Mouse (Mus musculus) heart, embryonic 16.5 days (tissue): ENCODE measurements around the gene Fstl5. TPM values are rescaled to one million over a fixed set of nuclear protein-coding genes. Genes with fewer than 3 reads are reported as not detected.

Experiments
- ATAC-seq: fragments of 200-750 bp; cut with Nextera tagmentation; replicated peaks from 2 replicates; pipeline ENCODE4 v1.8.0; 2017; ENCODE audit warnings: moderate number of reproducible peaks; ENCODE audit not compliant: insufficient read depth, low FRiP score; ENCODE audit errors: extremely low read depth
- H3K27ac ChIP-seq: fragments of 300-500 bp; sonication (generic); 2 replicates; pipeline ENCODE4 v1.5.1; 2014; ENCODE audit warnings: mild to moderate bottlenecking, low read length, control low read depth, moderate library complexity
- H3K27me3 ChIP-seq: fragments of 300-500 bp; sonication (generic); 2 replicates; pipeline ENCODE4 v1.6.1; 2014; ENCODE audit warnings: low read length, mixed read lengths; ENCODE audit not compliant: control insufficient read depth, insufficient read depth
- H3K36me3 ChIP-seq: fragments of 300-500 bp; sonication (generic); 2 replicates; pipeline ENCODE4 v1.6.1; 2014; ENCODE audit not compliant: control insufficient read depth, insufficient read depth
- H3K4me1 ChIP-seq: fragments of 300-500 bp; sonication (generic); 2 replicates; pipeline ENCODE4 v1.6.1; 2014; ENCODE audit warnings: low read length, mixed read lengths; ENCODE audit not compliant: control insufficient read depth, insufficient read depth
- H3K4me2 ChIP-seq: fragments of 300-500 bp; sonication (generic); 2 replicates; pipeline ENCODE4 v1.6.1; 2014; ENCODE audit warnings: low read depth, mild to moderate bottlenecking, control low read depth, low read length
- H3K4me3 ChIP-seq: fragments of 300-500 bp; sonication (generic); 2 replicates; pipeline ENCODE4 v1.5.1; 2014; ENCODE audit warnings: mild to moderate bottlenecking, control low read depth, low read length
- H3K9ac ChIP-seq: fragments of 300-500 bp; sonication (generic); 2 replicates; pipeline ENCODE4 v1.6.1; 2014; ENCODE audit warnings: low read length, control low read depth
- H3K9me3 ChIP-seq: fragments of 300-500 bp; sonication (generic); replicated peaks from 2 replicates; pipeline ENCODE4 v1.6.1; 2016; ENCODE audit warnings: low read length; ENCODE audit not compliant: control insufficient read depth
- WGBS: fragments of 180-500 bp; shearing (Covaris S2); extraction: QIAGEN DNeasy Blood & Tissue Kit; methylation state at CpG from one replicate; pipeline ENCODE4 v1.1.7; 2014; 5-methylcytosine and 5-hydroxymethylcytosine counted together
- polyA plus RNA-seq: library from polyadenylated mRNA; unstranded; fragments of >200 nt; fragmentation: Nextera tagmentation; extraction: Ambion mirVana; gene quantifications from 2 replicates; pipeline ENCODE4 v1.2.1, GENCODE M21; 2015

Gene Fstl5
- polyA plus RNA-seq, 1 experiment from 2014 or later, result 0.05 TPM

DNA sequence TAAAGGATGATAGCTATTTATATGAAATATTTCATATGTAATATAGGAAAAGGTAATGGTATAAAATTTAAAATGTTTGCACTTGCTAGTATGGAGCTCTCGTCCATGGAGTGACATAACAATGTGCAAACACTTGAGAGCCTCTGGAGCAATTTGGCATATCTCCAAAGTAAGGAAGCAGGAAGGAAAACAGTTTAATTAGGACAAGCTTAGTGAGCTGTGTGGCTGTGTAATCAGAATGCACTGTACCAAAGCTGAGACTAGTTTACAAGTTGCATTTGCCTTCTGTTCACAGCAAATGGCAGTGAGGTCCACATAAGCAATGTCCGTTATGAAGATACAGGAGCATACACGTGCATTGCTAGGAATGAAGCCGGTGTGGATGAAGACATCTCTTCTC, 519.1 kb downstream of the Fstl5 start:
- H3K27me3 ChIP-seq, result no peaks in the 10 kb centered on the region
- no peak overlapping the region for H3K4me3 ChIP-seq
- no peak overlapping the region for H3K27ac ChIP-seq
- H3K4me1 ChIP-seq, result no peaks in the 10 kb centered on the region
- H3K36me3 ChIP-seq, result no peaks in the 10 kb centered on the region
- ATAC-seq, result no peak
- 55% methylated on average over 4 of the region's 4 CpGs for WGBS
- H3K9ac ChIP-seq, result no peak overlapping the region
- no peaks in the 10 kb centered on the region for H3K9me3 ChIP-seq
- no peak overlapping the region for H3K4me2 ChIP-seq

DNA sequence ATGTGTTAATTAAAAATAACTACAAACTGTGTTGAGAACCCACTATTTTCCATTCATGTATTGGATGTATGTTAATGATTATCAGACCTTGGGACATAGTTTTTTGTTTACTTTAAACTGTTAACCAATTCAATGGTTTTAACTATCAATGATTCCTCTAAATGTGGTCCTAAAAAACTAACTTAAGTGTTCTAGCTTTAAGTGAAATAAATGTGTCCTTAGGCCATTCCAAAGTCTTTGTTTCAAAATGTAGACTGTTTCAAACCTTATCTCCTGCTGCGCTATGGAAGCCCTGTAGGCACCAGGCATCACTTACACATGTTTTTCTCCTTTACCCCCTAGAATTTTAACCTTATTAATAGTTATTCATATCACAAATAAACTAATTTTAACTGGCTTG, 546.0 kb downstream of the Fstl5 start:
- Histone ChIP-seq H3K4me2 (no peak overlapping the region), H3K36me3 (no peaks in the 10 kb centered on the region), H3K27me3 (no peaks in the 10 kb centered on the region), H3K9ac (no peak overlapping the region), H3K4me3 (no peak overlapping the region), H3K9me3 (no peaks in the 10 kb centered on the region), H3K4me1 (no peaks in the 10 kb centered on the region), H3K27ac (no peak overlapping the region)
- WGBS, result 90% methylated on average over 1 of the region's 1 CpGs
- no peak for ATAC-seq

GRCm38 (mm10) chr3:76654243-76654642, 580.2 kb downstream of the Fstl5 start:
- ATAC-seq, result no peak
- Histone ChIP-seq H3K36me3 (no peaks in the 10 kb centered on the region), H3K9ac (no peak overlapping the region), H3K27ac (no peak overlapping the region), H3K4me2 (no peak overlapping the region), H3K4me3 (no peak overlapping the region), H3K27me3 (no peaks in the 10 kb centered on the region), H3K4me1 (no peaks in the 10 kb centered on the region), H3K9me3 (no peaks in the 10 kb centered on the region)
- 77% methylated on average over 1 of the region's 1 CpGs for WGBS

DNA sequence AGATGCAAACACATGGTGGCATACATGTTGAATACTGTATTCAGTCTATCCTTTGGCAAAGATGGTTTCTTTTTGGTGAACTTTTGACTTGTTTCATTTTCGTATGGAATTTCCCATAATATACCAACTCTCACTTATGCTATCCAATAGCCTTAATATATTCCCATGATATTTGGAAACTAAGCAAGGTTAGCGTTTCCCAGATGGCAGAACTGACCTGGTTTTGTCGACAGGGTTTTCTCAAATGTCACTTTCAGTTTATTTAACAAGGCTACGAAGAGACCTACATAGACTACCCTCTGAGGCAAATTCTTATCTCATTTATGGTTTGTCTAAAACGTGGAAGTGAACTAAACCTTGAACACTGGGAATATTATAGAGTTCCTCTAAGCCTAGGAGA, 596.8 kb downstream of the Fstl5 start:
- Histone ChIP-seq H3K27me3 (no peaks in the 10 kb centered on the region), H3K4me2 (no peak overlapping the region), H3K36me3 (no peaks in the 10 kb centered on the region), H3K9ac (no peak overlapping the region), H3K27ac (no peak overlapping the region), H3K4me3 (no peak overlapping the region), H3K9me3 (no peaks in the 10 kb centered on the region), H3K4me1 (no peaks in the 10 kb centered on the region)
- 57% methylated on average over 5 of the region's 5 CpGs for WGBS
- ATAC-seq, result no peak

GRCm38 (mm10) chr3:76676006-76676405, 601.9 kb downstream of the Fstl5 start:
- no peak overlapping the region for H3K9ac ChIP-seq
- WGBS, result 81% methylated on average over 3 of the region's 3 CpGs
- H3K4me3 ChIP-seq, result no peak overlapping the region

GRCm38 (mm10) chr3:76679853-76680545, 605.9 kb downstream of the Fstl5 start:
- H3K4me3 ChIP-seq, result no peak overlapping the region
- 68% methylated on average over 5 of the region's 5 CpGs for WGBS
- no peaks in the 10 kb centered on the region for H3K9me3 ChIP-seq
- no peaks in the 10 kb centered on the region for H3K4me1 ChIP-seq
- no peak overlapping the region for H3K4me2 ChIP-seq
- H3K36me3 ChIP-seq, result no peaks in the 10 kb centered on the region
- no peak for ATAC-seq
- no peak overlapping the region for H3K27ac ChIP-seq
- no peak overlapping the region for H3K9ac ChIP-seq
- H3K27me3 ChIP-seq, result no peaks in the 10 kb centered on the region

More at GRCm38 (mm10) chr3:76676006-76676405, 601.9 kb downstream of the Fstl5 start:
- Histone ChIP-seq H3K27me3 (no peaks in the 10 kb centered on the region), H3K9me3 (no peaks in the 10 kb centered on the region), H3K4me1 (no peaks in the 10 kb centered on the region), H3K27ac (no peak overlapping the region), H3K36me3 (no peaks in the 10 kb centered on the region), H3K4me2 (no peak overlapping the region)
- ATAC-seq, result no peak

DNA sequence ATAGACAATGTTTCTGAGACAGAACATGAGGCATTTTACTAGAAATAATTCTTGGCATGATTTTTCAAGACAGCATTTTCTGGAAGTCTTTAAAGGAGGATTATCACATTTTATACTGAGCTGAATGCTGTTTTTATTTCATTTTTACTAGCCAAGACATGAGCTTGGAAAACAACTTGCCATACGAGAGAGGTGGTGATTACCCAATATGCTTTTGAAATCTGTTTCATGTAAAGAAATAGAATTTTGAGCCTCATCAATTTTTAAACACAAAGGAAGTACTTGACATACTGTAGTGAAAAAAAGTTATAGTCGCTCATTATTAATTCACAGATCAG, 606.4 kb downstream of the Fstl5 start:
- no peaks in the 10 kb centered on the region for H3K27me3 ChIP-seq
- H3K4me3 ChIP-seq, result no peak overlapping the region
- H3K27ac ChIP-seq, result no peak overlapping the region
- H3K9ac ChIP-seq, result no peak overlapping the region
- 68% methylated on average over 2 of the region's 2 CpGs for WGBS
- no peaks in the 10 kb centered on the region for H3K9me3 ChIP-seq
- no peaks in the 10 kb centered on the region for H3K4me1 ChIP-seq
- no peak overlapping the region for H3K4me2 ChIP-seq
- no peaks in the 10 kb centered on the region for H3K36me3 ChIP-seq
- ATAC-seq, result no peak

DNA sequence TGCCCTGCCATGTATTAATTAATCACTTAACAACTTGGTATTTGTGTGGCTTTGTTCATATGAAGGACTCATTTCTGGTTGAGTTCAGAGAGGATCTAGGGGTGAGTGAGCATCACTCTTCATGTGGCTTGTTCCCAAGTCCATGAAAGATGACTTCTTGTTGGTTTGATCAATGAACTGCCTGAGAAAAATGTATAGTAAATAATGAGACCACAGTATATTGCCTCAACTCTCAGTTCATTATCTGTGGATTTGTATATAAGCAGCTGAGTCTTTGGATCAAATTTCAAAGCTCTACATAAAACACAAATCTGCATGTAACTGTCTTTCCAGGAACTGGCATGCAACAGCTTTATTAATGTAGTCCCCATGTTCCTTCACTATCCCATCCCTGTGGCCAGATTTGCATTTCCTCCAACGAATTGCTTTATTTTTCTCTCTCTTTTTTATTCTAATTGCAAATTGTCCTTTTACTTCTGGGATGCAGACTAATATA, 623.1 kb downstream of the Fstl5 start:
- WGBS, result 40% methylated on average over 1 of the region's 1 CpGs

GRCm38 (mm10) chr3:76739221-76739620, 665.2 kb downstream of the Fstl5 start:
- Histone ChIP-seq H3K4me2 (no peak overlapping the region), H3K4me1 (no peaks in the 10 kb centered on the region), H3K27ac (no peak overlapping the region), H3K4me3 (no peak overlapping the region), H3K9me3 (no peaks in the 10 kb centered on the region), H3K9ac (no peak overlapping the region), H3K36me3 (no peaks in the 10 kb centered on the region), H3K27me3 (no peaks in the 10 kb centered on the region)
- 87% methylated on average over 2 of the region's 2 CpGs for WGBS
- no peak for ATAC-seq

More for the DNA sequence above, 623.1 kb downstream of the Fstl5 start:
- no peaks in the 10 kb centered on the region for H3K9me3 ChIP-seq
- H3K4me3 ChIP-seq, result no peak overlapping the region
- ATAC-seq, result no peak
- no peaks in the 10 kb centered on the region for H3K27me3 ChIP-seq
- no peaks in the 10 kb centered on the region for H3K4me1 ChIP-seq
- H3K27ac ChIP-seq, result no peak overlapping the region
- no peak overlapping the region for H3K4me2 ChIP-seq
- no peak overlapping the region for H3K9ac ChIP-seq
- no peaks in the 10 kb centered on the region for H3K36me3 ChIP-seq
